Mouse (Mus musculus): ENCODE data around the gene Trem3. TPM values are rescaled to one million over a fixed set of nuclear protein-coding genes. Genes with fewer than 3 reads are reported as not detected.

Gene Trem3
- polyA plus RNA-seq, 1 experiment: not detected

DNA sequence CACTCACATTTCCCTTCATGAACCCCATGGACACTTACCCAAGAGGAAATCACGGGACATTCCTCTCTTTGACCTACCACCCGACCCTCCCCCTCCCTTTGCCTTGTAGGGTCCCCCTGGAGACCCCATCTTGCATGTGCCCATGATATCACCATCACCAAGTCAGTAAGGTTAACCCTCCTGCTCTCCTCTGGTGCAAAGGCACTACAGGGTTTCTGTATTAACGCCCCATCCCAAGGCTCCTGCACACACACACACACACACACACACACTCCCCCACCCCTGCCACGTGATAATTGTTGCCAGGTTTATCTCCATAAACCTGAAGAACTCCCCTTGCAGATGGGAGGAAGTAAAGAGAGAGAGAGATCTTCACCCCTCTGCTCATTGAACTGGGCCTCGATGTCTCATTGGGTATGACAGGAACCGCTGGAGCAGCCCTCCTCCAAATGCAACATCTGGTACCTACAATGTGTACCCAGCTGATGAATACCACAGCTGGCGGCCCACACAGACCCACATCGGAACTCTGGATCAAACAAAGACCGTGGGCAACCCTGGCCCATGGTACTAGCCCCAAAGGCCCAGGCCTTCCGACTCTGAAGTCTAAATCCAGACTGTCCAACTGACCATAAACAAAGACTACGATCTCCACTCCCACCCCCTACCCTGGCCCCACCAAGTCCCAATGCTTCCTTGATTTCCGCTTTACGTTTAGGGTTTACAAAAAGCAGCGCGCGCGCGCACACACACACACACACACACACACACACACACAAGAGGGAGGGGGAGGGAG lies 33.6 kb downstream of the Trem3 start:
- Histone ChIP-seq H3K27ac (ENCODE audit: insufficient read depth, low read depth, low read length) (no peak overlapping the region), H3K4me1 (ENCODE audit: control insufficient read depth, insufficient read depth, low read length) (peaks cover 11% of the 10 kb centered on the region), H3K4me3 (ENCODE audit: insufficient read depth, low read length) (no peak overlapping the region)
- TF ChIP-seq POLR2A (IDR thresholded peaks at IDR 0.05; ENCODE audit: borderline replicate concordance, low read depth, low read length) (no peak), CTCF (IDR thresholded peaks at IDR 0.05; ENCODE audit: low read depth, low read length) (no peak)

DNA sequence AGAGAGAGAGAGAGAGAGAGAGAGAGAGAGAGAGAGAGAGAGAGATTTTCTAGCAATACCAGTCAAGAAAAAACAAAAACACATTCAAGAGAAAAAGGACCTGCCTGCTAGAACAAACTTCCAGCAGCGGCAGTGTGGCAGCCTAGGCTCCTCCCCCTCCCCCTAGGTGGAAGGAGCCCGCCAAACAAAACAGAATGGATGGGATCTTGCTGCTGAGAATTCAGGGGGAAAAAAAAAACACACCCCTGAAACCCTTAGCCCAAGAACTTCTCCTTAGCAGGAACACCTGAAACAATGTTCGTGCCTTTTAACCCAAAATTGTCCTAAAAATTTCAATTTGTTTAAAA lies 34.1 kb downstream of the Trem3 start:
- peaks cover 14% of the 10 kb centered on the region for H3K4me1 ChIP-seq (ENCODE audit: control insufficient read depth, insufficient read depth, low read length)
- no peak overlapping the region for H3K27ac ChIP-seq (ENCODE audit: insufficient read depth, low read depth, low read length)
- no peak overlapping the region for H3K4me3 ChIP-seq (ENCODE audit: insufficient read depth, low read length)
- TF ChIP-seq CTCF (IDR thresholded peaks at IDR 0.05; ENCODE audit: low read depth, low read length): no peak
- no peak for TF ChIP-seq POLR2A (IDR thresholded peaks at IDR 0.05; ENCODE audit: borderline replicate concordance, low read depth, low read length)

DNA sequence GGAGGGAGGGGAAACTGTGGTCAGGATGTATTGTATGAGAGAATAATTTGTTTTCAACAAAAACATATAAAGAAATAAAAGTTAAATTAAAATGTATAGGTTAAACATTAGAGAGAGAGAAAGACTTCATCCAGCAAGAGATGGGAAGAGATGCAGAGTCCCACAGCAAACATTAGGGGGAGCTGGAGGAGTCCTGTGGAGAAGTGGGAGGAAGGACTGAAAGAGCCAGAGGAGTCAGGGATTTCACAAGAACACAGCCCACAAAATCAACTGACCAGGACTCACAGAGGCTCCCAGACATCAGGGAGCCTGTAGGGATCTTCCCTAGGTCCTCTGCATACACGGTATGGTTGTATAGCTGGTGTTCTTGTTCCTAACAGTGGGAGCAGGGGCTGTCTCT lies 39.2 kb downstream of the Trem3 start:
- H3K27ac ChIP-seq (ENCODE audit: insufficient read depth, low read depth, low read length): no peak overlapping the region
- no peak for TF ChIP-seq POLR2A (IDR thresholded peaks at IDR 0.05; ENCODE audit: borderline replicate concordance, low read depth, low read length)
- TF ChIP-seq CTCF (IDR thresholded peaks at IDR 0.05; ENCODE audit: low read depth, low read length): no peak
- H3K4me1 ChIP-seq (ENCODE audit: control insufficient read depth, insufficient read depth, low read length): peaks cover 12% of the 10 kb centered on the region
- H3K4me3 ChIP-seq (ENCODE audit: insufficient read depth, low read length): no peak overlapping the region

DNA sequence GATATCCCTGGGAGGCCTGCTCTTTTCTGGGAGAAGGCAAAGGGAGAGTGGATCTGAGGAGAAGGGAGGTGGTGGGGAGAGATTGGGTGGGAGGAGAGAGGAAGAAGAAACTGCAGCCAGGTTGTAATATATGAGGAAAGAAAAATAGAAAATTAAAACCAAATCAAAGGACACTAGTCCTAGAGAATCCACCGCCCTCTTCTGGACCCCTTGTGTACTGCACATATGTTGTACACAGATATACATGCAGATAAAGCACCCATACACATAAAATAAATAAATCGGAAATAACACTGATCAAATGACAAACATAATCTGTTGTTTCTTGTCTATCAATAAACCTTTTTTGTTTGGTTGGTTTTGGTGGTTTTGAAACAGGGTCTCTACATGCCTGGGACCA lies 39.7 kb downstream of the Trem3 start:
- Histone ChIP-seq H3K4me3 (ENCODE audit: insufficient read depth, low read length) (no peak overlapping the region), H3K4me1 (ENCODE audit: control insufficient read depth, insufficient read depth, low read length) (peaks cover 12% of the 10 kb centered on the region), H3K27ac (ENCODE audit: insufficient read depth, low read depth, low read length) (no peak overlapping the region)
- TF ChIP-seq POLR2A (IDR thresholded peaks at IDR 0.05; ENCODE audit: borderline replicate concordance, low read depth, low read length) (no peak), CTCF (IDR thresholded peaks at IDR 0.05; ENCODE audit: low read depth, low read length) (no peak)

DNA sequence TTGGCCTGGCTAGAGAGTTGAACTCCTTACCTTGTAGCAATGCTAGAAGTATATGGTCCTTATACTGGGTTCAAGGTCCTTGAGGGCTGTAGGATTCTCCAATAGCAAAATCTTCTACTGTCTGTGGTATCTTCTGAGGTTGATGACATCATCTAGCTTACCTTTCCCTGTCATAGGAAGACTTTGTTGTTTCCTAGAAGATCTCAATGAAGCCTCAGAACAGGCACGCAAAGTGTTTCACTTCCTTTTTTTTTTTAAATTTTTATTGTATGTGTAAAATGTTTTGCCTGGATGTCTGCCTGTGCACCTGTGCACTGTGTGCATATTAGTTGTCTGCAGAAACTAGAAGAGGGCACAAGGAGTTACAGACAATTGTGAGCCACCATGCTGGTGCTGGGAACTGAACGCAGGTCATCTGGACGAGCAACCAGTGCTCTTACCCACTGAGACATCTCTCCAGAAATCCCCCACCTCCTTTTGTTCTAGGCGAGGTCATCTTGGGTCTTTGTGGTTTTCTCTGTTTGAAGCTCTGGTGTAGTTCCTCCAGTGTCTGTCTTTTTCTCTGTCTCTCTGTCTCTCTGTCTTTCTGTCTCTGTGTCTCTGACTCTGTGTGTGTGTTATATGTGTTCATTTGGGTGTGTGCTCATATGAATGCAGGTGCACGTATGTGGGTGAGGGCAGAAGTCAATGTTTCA lies 46.1 kb downstream of the Trem3 start:
- H3K4me1 ChIP-seq (ENCODE audit: control insufficient read depth, insufficient read depth, low read length): peaks cover 10% of the 10 kb centered on the region
- H3K4me3 ChIP-seq (ENCODE audit: insufficient read depth, low read length): no peak overlapping the region
- H3K27ac ChIP-seq (ENCODE audit: insufficient read depth, low read depth, low read length): no peak overlapping the region
- TF ChIP-seq CTCF (IDR thresholded peaks at IDR 0.05; ENCODE audit: low read depth, low read length) (no peak), POLR2A (IDR thresholded peaks at IDR 0.05; ENCODE audit: borderline replicate concordance, low read depth, low read length) (no peak)

DNA sequence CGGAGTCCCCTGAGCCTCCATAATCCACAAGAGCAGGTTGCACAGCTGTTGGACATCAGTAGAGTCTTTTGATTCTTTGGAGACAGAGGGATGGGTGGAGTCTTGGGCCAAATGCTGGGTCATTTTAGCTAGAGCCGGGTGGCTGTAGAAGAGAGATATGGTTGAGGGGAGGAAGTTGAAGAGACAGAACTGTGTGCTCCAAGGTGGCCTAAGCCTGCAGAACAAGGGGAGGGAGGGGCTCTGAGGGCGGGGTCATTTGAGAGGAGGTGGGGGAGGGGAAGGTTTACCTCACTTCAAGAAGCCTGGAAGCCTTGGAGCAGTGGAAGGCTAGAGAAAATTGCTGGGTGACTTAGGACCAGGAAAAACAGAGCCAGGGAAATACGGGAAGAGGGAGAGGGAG lies 51.6 kb downstream of the Trem3 start, which contains the start of gene Treml2:
Gene Treml2 (plus strand): TSS at position 296 of the 400 bp plus-strand sequence.
- TF ChIP-seq CTCF (IDR thresholded peaks at IDR 0.05; ENCODE audit: low read depth, low read length) (no peak), POLR2A (IDR thresholded peaks at IDR 0.05; ENCODE audit: borderline replicate concordance, low read depth, low read length) (no peak)
- H3K4me1 ChIP-seq (ENCODE audit: control insufficient read depth, insufficient read depth, low read length): peaks cover 18% of the 10 kb centered on the region
- no peak within 1 kb of the TSS for H3K4me3 ChIP-seq (ENCODE audit: insufficient read depth, low read length)
- H3K27ac ChIP-seq (ENCODE audit: insufficient read depth, low read depth, low read length): no peak within 1 kb of the TSS

DNA sequence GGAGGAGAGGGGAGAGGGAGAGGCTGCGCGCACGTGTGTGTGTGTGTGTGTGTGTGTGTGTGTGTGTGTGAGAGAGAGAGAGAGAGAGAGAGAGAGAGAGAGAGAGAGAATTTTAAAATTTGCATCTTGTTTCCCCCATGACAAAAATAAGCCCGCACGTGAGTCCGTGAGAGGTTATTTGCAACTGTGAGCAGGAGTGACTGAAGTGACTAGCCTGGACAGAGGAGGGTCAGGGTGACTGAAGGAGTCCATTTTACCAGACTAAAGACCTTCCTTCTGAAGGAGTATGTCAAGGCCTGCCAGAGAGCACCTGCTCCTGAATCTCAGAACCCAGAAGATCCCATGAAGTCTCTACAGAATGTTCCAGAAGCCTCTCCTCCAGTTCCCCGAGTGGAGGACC lies 52.2 kb downstream of the Trem3 start:
- H3K4me3 ChIP-seq (ENCODE audit: insufficient read depth, low read length): no peak overlapping the region
- peaks cover 17% of the 10 kb centered on the region for H3K4me1 ChIP-seq (ENCODE audit: control insufficient read depth, insufficient read depth, low read length)
- TF ChIP-seq POLR2A (IDR thresholded peaks at IDR 0.05; ENCODE audit: borderline replicate concordance, low read depth, low read length) (no peak), CTCF (IDR thresholded peaks at IDR 0.05; ENCODE audit: low read depth, low read length) (no peak)
- no peak overlapping the region for H3K27ac ChIP-seq (ENCODE audit: insufficient read depth, low read depth, low read length)

DNA sequence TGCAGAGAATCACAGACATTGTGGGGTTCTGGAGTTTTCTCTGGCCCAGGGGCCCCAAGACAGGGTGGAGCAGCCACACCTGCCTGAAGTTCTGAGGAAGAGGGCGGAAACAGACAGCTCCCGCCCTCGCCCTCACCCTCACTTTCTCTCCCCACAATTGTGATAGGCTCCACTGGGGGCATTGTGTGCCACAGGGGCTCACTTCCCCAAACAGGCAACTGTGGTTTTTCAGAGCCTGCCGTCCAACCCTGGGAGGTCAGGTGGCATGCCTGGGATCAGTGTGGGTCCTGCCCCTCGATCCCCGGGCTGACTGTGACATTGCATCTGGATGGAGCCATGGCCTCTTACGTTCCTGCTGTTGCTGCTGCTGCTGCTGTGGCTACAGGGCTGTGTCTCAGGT lies 52.6 kb downstream of the Trem3 start:
- TF ChIP-seq POLR2A (IDR thresholded peaks at IDR 0.05; ENCODE audit: borderline replicate concordance, low read depth, low read length): no peak
- no peak for TF ChIP-seq CTCF (IDR thresholded peaks at IDR 0.05; ENCODE audit: low read depth, low read length)
- no peak overlapping the region for H3K27ac ChIP-seq (ENCODE audit: insufficient read depth, low read depth, low read length)
- no peak overlapping the region for H3K4me3 ChIP-seq (ENCODE audit: insufficient read depth, low read length)
- peaks cover 17% of the 10 kb centered on the region for H3K4me1 ChIP-seq (ENCODE audit: control insufficient read depth, insufficient read depth, low read length)

DNA sequence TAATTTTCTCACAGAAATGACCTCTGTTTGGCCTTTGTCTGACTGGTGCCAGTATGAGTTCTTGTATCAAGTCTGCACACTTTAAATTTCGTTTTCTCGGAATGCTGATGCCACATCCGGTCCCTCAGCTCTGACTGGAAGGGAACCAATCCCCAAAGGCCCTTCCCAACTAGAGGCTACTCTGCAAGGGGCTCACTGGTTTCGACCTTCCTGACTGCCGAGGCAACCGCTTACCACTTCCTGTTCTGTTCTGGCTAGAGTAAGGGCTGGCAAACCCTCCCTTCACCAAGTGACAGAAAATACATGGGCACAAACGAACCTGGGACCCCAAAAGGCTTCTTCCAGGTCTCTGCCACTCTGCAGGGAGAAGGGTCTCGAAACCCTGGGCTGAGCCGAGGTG lies 53.3 kb downstream of the Trem3 start:
- H3K4me3 ChIP-seq (ENCODE audit: insufficient read depth, low read length): no peak overlapping the region

DNA sequence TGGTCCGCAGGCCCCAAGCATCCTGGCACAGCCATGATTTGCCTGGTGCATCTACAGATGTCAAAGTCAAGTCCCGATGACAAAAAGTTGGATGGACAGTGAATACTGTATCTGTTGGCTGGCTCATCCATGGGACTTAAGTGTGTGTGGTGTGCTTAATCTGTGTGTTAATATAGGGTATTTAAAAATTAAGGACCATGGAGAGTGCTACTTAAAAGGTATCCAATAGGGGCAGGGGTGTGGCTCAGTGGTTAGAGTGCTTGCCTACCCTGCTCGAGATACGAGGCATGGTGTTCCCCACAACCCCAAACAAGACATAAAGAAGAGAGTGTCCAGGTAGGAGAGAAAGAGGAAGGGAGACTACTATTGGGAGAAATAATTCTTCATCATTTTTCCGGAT lies 54.2 kb downstream of the Trem3 start:
- no peak overlapping the region for H3K27ac ChIP-seq (ENCODE audit: insufficient read depth, low read depth, low read length)
- TF ChIP-seq CTCF (IDR thresholded peaks at IDR 0.05; ENCODE audit: low read depth, low read length): no peak
- TF ChIP-seq POLR2A (IDR thresholded peaks at IDR 0.05; ENCODE audit: borderline replicate concordance, low read depth, low read length): no peak
- H3K4me1 ChIP-seq (ENCODE audit: control insufficient read depth, insufficient read depth, low read length): peaks cover 14% of the 10 kb centered on the region
- no peak overlapping the region for H3K4me3 ChIP-seq (ENCODE audit: insufficient read depth, low read length)

More for the DNA sequence above, 53.3 kb downstream of the Trem3 start:
- TF ChIP-seq POLR2A (IDR thresholded peaks at IDR 0.05; ENCODE audit: borderline replicate concordance, low read depth, low read length) (no peak), CTCF (IDR thresholded peaks at IDR 0.05; ENCODE audit: low read depth, low read length) (no peak)
- H3K27ac ChIP-seq (ENCODE audit: insufficient read depth, low read depth, low read length): no peak overlapping the region
- H3K4me1 ChIP-seq (ENCODE audit: control insufficient read depth, insufficient read depth, low read length): peaks cover 17% of the 10 kb centered on the region

Other genes starting within 250 kb of the Trem3 start
- gene 1700122O11Rik, start 209.5 kb upstream of the Trem3 start, polyA plus RNA-seq (2012; ENCODE audit: insufficient read depth, insufficient read length, missing spikeins): not detected in 2 replicates
- gene 1700067P10Rik, start 158.5 kb upstream of the Trem3 start, polyA plus RNA-seq (2012; ENCODE audit: insufficient read depth, insufficient read length, missing spikeins): not detected in 2 replicates
- not detected in 2 replicates for gene 9830107B12Rik, start 101.5 kb upstream of the Trem3 start, polyA plus RNA-seq (2012; ENCODE audit: insufficient read depth, insufficient read length, missing spikeins)
- 11.0 and 14.9 TPM in 2 replicates for gene A530064D06Rik, start 80.5 kb upstream of the Trem3 start, polyA plus RNA-seq (2012; ENCODE audit: insufficient read depth, insufficient read length, missing spikeins)
- gene Trem1, start 15.0 kb upstream of the Trem3 start, polyA plus RNA-seq (2012; ENCODE audit: insufficient read depth, insufficient read length, missing spikeins): not detected in 2 replicates
- gene Treml4, start 16.5 kb downstream of the Trem3 start, polyA plus RNA-seq (2012; ENCODE audit: insufficient read depth, insufficient read length, missing spikeins): 0.45 and 0.63 TPM in 2 replicates
- 0.48 and 0.56 TPM in 2 replicates for gene Treml2, start 51.7 kb downstream of the Trem3 start, polyA plus RNA-seq (2012; ENCODE audit: insufficient read depth, insufficient read length, missing spikeins)
- 18.8 and 19.0 TPM in 2 replicates for gene B430306N03Rik, start 68.4 kb downstream of the Trem3 start, polyA plus RNA-seq (2012; ENCODE audit: insufficient read depth, insufficient read length, missing spikeins)
- 859 and 887 TPM in 2 replicates for gene Trem2, start 98.6 kb downstream of the Trem3 start, polyA plus RNA-seq (2012; ENCODE audit: insufficient read depth, insufficient read length, missing spikeins)
- 7.6 TPM in 2 replicates for gene Treml1, start 112.1 kb downstream of the Trem3 start, polyA plus RNA-seq (2012; ENCODE audit: insufficient read depth, insufficient read length, missing spikeins)
- gene Nfya, start 162.1 kb downstream of the Trem3 start, polyA plus RNA-seq (2012; ENCODE audit: insufficient read depth, insufficient read length, missing spikeins): 62.7 and 63.7 TPM in 2 replicates
- 29.3 and 38.4 TPM in 2 replicates for gene Oard1, start 162.2 kb downstream of the Trem3 start, polyA plus RNA-seq (2012; ENCODE audit: insufficient read depth, insufficient read length, missing spikeins)
- not detected in 2 replicates for gene Apobec2, start 185.2 kb downstream of the Trem3 start, polyA plus RNA-seq (2012; ENCODE audit: insufficient read depth, insufficient read length, missing spikeins)
- gene Tspo2, start 203.7 kb downstream of the Trem3 start, polyA plus RNA-seq (2012; ENCODE audit: insufficient read depth, insufficient read length, missing spikeins): not detected in 2 replicates
- not detected in 2 replicates for gene Unc5cl, start 207.1 kb downstream of the Trem3 start, polyA plus RNA-seq (2012; ENCODE audit: insufficient read depth, insufficient read length, missing spikeins)

All from bone marrow macrophage, adult 2 months (primary cell).